Mouse (Mus musculus) neural tube, embryonic 11.5 days (tissue): ENCODE results near the gene Tectb. TPM values are rescaled to one million over a fixed set of nuclear protein-coding genes. Genes with fewer than 3 reads are reported as not detected.
A peak's percentile ranks its signal among the peaks of the same experiment; 100 is the strongest.
"Not testable (repeated sequence)": the region's sequence is repeated elsewhere in the genome, so short reads cannot be mapped to it uniquely, and the experiment has no call there.

Experiments
- ATAC-seq: fragments of 200-750 bp; cut with Nextera tagmentation; 2 replicates; pipeline ENCODE4 v1.8.0; 2017; ENCODE audit warnings: moderate number of reproducible peaks, mild to moderate bottlenecking, moderate TSS enrichment, moderate library complexity; ENCODE audit not compliant: insufficient read depth, low FRiP score, low TSS enrichment
- DNase-seq: peaks from one replicate; pipeline ENCODE4 v3.0.0-alpha.2; 2015; ENCODE audit warnings: low spot score
- H3K27ac ChIP-seq: fragments of 300-500 bp; sonication (generic); 2 replicates; pipeline ENCODE4 v1.5.1; 2014; ENCODE audit warnings: low read depth, mild to moderate bottlenecking, low read length
- H3K27me3 ChIP-seq: fragments of 300-500 bp; sonication (generic); 2 replicates; pipeline ENCODE4 v1.6.1; 2014; ENCODE audit warnings: mild to moderate bottlenecking, low read length, mixed read lengths; ENCODE audit not compliant: control insufficient read depth, insufficient read depth
- H3K36me3 ChIP-seq: fragments of 300-500 bp; sonication (generic); 2 replicates; pipeline ENCODE4 v1.6.1; 2014; ENCODE audit warnings: mild to moderate bottlenecking, low read length, moderate library complexity, mixed read lengths; ENCODE audit not compliant: control insufficient read depth, insufficient read depth
- H3K4me1 ChIP-seq: fragments of 300-500 bp; sonication (generic); 2 replicates; pipeline ENCODE4 v1.6.1; 2014; ENCODE audit warnings: low read length, mixed read lengths; ENCODE audit not compliant: control insufficient read depth, insufficient read depth
- H3K4me2 ChIP-seq: fragments of 300-500 bp; sonication (generic); 2 replicates; pipeline ENCODE4 v1.6.1; 2014; ENCODE audit warnings: low read depth, mild to moderate bottlenecking, moderate library complexity
- H3K4me3 ChIP-seq: fragments of 300-500 bp; sonication (generic); 2 replicates; pipeline ENCODE4 v1.5.1; 2014; ENCODE audit warnings: low read depth, low read length
- H3K9ac ChIP-seq: fragments of 300-500 bp; sonication (generic); 2 replicates; pipeline ENCODE4 v1.6.1; 2014; ENCODE audit warnings: mild to moderate bottlenecking, low read length
- H3K9me3 ChIP-seq: fragments of 300-500 bp; sonication (generic); 2 replicates; pipeline ENCODE4 v1.6.1; 2016; ENCODE audit warnings: low read length; ENCODE audit not compliant: control insufficient read depth
- WGBS: fragments of 180-500 bp; shearing (Covaris S2); extraction: QIAGEN DNeasy Blood & Tissue Kit; methylation state at CpG from one replicate; pipeline ENCODE4 v1.1.7; 2014; 5-methylcytosine and 5-hydroxymethylcytosine counted together
- polyA plus RNA-seq: library from polyadenylated mRNA; unstranded; fragments of >200 nt; fragmentation: Nextera tagmentation; extraction: Ambion mirVana; gene quantifications from 2 replicates; pipeline ENCODE4 v1.2.1, GENCODE M21; 2014

Tectb gene
- polyA plus RNA-seq, 1 experiment from 2014 or later, result not detected

- ATAC-seq (peak; percentile 83), DNase-seq (peak; percentile 64)
- WGBS, result 24% methylated on average over 11 of the region's 11 CpGs
- peak overlapping the region; percentile 71 for H3K27ac ChIP-seq
- H3K36me3 ChIP-seq, result no peaks in the 10 kb centered on the region
- no peaks in the 10 kb centered on the region for H3K9me3 ChIP-seq
- no peak overlapping the region for H3K4me2 ChIP-seq
- H3K27me3 ChIP-seq, result no peaks in the 10 kb centered on the region
- no peak overlapping the region for H3K4me3 ChIP-seq
- peaks cover 11% of the 10 kb centered on the region; the same call in 1 of the 2 replicates for H3K4me1 ChIP-seq
- no peak overlapping the region for H3K9ac ChIP-seq
Observed at GRCm38 (mm10) chr19:55143391-55144300, 36.9 kb upstream of the Tectb start.

GRCm38 (mm10) chr19:55144691-55145090 lies 35.8 kb upstream of the Tectb start:
- peaks cover 11% of the 10 kb centered on the region; the same call in 1 of the 2 replicates for H3K4me1 ChIP-seq
- H3K9me3 ChIP-seq, result no peaks in the 10 kb centered on the region
- WGBS, result 60% methylated on average over 5 of the region's 5 CpGs
- H3K9ac ChIP-seq, result no peak overlapping the region
- ATAC-seq, result no peak
- DNase-seq, result peak; percentile 20
- peak overlapping the region; percentile 71 for H3K27ac ChIP-seq
- no peaks in the 10 kb centered on the region for H3K27me3 ChIP-seq
- no peak overlapping the region for H3K4me3 ChIP-seq
- no peak overlapping the region for H3K4me2 ChIP-seq
- no peaks in the 10 kb centered on the region for H3K36me3 ChIP-seq

GRCm38 (mm10) chr19:55145136-55145535 lies 35.4 kb upstream of the Tectb start:
- Histone ChIP-seq H3K4me1 (peaks cover 11% of the 10 kb centered on the region; the same call in 1 of the 2 replicates), H3K4me2 (no peak overlapping the region)

GRCm38 (mm10) chr19:55147568-55147967 lies 33.0 kb upstream of the Tectb start:
- no peaks in the 10 kb centered on the region for H3K27me3 ChIP-seq
- WGBS, result 80% methylated on average over 9 of the region's 9 CpGs
- no peaks in the 10 kb centered on the region for H3K9me3 ChIP-seq
- ATAC-seq (no peak), DNase-seq (no peak)
- H3K27ac ChIP-seq, result no peak overlapping the region
- H3K4me3 ChIP-seq, result no peak overlapping the region
- no peak overlapping the region for H3K4me2 ChIP-seq
- H3K4me1 ChIP-seq, result peaks cover 11% of the 10 kb centered on the region; the same call in 1 of the 2 replicates
- no peak overlapping the region for H3K9ac ChIP-seq
- H3K36me3 ChIP-seq, result no peaks in the 10 kb centered on the region

More at GRCm38 (mm10) chr19:55145136-55145535, 35.4 kb upstream of the Tectb start:
- H3K36me3 ChIP-seq, result no peaks in the 10 kb centered on the region
- DNase-seq (no peak), ATAC-seq (no peak)
- no peaks in the 10 kb centered on the region for H3K9me3 ChIP-seq
- no peak overlapping the region for H3K4me3 ChIP-seq
- 73% methylated on average over 2 of the region's 2 CpGs for WGBS
- H3K9ac ChIP-seq, result no peak overlapping the region
- peak overlapping the region; percentile 71; the same call in 1 of the 2 replicates for H3K27ac ChIP-seq
- no peaks in the 10 kb centered on the region for H3K27me3 ChIP-seq

- H3K4me3 ChIP-seq, result no peak overlapping the region
- H3K27ac ChIP-seq, result no peak overlapping the region
- no peaks in the 10 kb centered on the region for H3K9me3 ChIP-seq
- H3K36me3 ChIP-seq, result no peaks in the 10 kb centered on the region
- no peak overlapping the region for H3K9ac ChIP-seq
- no peak overlapping the region for H3K4me2 ChIP-seq
- no peak for ATAC-seq
- H3K27me3 ChIP-seq, result no peaks in the 10 kb centered on the region
- DNase-seq, result no peak
- peaks cover 11% of the 10 kb centered on the region; the same call in 1 of the 2 replicates for H3K4me1 ChIP-seq
- 88% methylated on average over 6 of the region's 6 CpGs for WGBS
Observed at GRCm38 (mm10) chr19:55148109-55148508, 32.4 kb upstream of the Tectb start.

- ATAC-seq (no peak), DNase-seq (peak; percentile 16)
- WGBS, result 63% methylated on average over 6 of the region's 6 CpGs
Observed at GRCm38 (mm10) chr19:55149646-55150045, 30.9 kb upstream of the Tectb start.

GRCm38 (mm10) chr19:55152274-55152673 lies 28.3 kb upstream of the Tectb start:
- not testable (repeated sequence) for H3K36me3 ChIP-seq, DNase-seq, H3K4me2 ChIP-seq, H3K9ac ChIP-seq, H3K27ac ChIP-seq, H3K27me3 ChIP-seq, H3K4me3 ChIP-seq, H3K4me1 ChIP-seq, H3K9me3 ChIP-seq, ATAC-seq
- 67% methylated on average over 5 of the region's 6 CpGs for WGBS

More at GRCm38 (mm10) chr19:55149646-55150045, 30.9 kb upstream of the Tectb start:
- H3K27ac ChIP-seq, result no peak overlapping the region
- H3K4me1 ChIP-seq, result peaks cover 4% of the 10 kb centered on the region; the same call in 1 of the 2 replicates
- H3K4me3 ChIP-seq, result no peak overlapping the region
- no peaks in the 10 kb centered on the region for H3K36me3 ChIP-seq
- H3K4me2 ChIP-seq, result no peak overlapping the region
- H3K27me3 ChIP-seq, result no peaks in the 10 kb centered on the region
- no peak overlapping the region for H3K9ac ChIP-seq
- no peaks in the 10 kb centered on the region for H3K9me3 ChIP-seq

- 92% methylated on average over 6 of the region's 6 CpGs for WGBS
Observed at GRCm38 (mm10) chr19:55152983-55153382, 27.6 kb upstream of the Tectb start.

GRCm38 (mm10) chr19:55157029-55157428 lies 23.5 kb upstream of the Tectb start:
- Histone ChIP-seq H3K4me3 (no peak overlapping the region), H3K9me3 (no peaks in the 10 kb centered on the region), H3K36me3 (no peaks in the 10 kb centered on the region), H3K27me3 (no peaks in the 10 kb centered on the region), H3K27ac (no peak overlapping the region), H3K4me2 (no peak overlapping the region), H3K4me1 (no peaks in the 10 kb centered on the region), H3K9ac (no peak overlapping the region)
- 87% methylated on average over 7 of the region's 7 CpGs for WGBS
- ATAC-seq (no peak), DNase-seq (no peak)

More at GRCm38 (mm10) chr19:55152983-55153382, 27.6 kb upstream of the Tectb start:
- Histone ChIP-seq H3K4me2 (no peak overlapping the region), H3K27me3 (no peaks in the 10 kb centered on the region), H3K36me3 (no peaks in the 10 kb centered on the region), H3K4me1 (no peaks in the 10 kb centered on the region), H3K9me3 (no peaks in the 10 kb centered on the region), H3K27ac (no peak overlapping the region), H3K4me3 (no peak overlapping the region), H3K9ac (no peak overlapping the region)
- ATAC-seq (no peak), DNase-seq (no peak)
